Mouse (Mus musculus) large intestine, adult 2 months (tissue): ENCODE measurements around the gene Sema3b. TPM values are rescaled to one million over a fixed set of nuclear protein-coding genes. Genes with fewer than 3 reads are reported as not detected.

Experiments used
- DNase-seq: peaks from one replicate; pipeline ENCODE4 v3.0.0-alpha.2; 2012; ENCODE audit warnings: low read depth, low spot score
- WGBS: fragments of 180-500 bp; shearing (Covaris S2); methylation state at CpG from one replicate; pipeline ENCODE4 v1.1.7; 2018; 5-methylcytosine and 5-hydroxymethylcytosine counted together
- polyA plus RNA-seq: library from polyadenylated mRNA; depleted of rRNA; stranded (reverse); fragments of >200 nt; gene quantifications from 2 replicates; pipeline ENCODE4 v1.2.3, GENCODE M21; 2012

Gene Sema3b
- polyA plus RNA-seq, 1 experiment = 38.6 TPM

- WGBS = 1% methylated on average over 15 of the region's 15 CpGs
- DNase-seq = no peak
Measured at GRCm38 (mm10) chr9:107633661-107634405, 24.8 kb upstream of the Sema3b start.

DNA sequence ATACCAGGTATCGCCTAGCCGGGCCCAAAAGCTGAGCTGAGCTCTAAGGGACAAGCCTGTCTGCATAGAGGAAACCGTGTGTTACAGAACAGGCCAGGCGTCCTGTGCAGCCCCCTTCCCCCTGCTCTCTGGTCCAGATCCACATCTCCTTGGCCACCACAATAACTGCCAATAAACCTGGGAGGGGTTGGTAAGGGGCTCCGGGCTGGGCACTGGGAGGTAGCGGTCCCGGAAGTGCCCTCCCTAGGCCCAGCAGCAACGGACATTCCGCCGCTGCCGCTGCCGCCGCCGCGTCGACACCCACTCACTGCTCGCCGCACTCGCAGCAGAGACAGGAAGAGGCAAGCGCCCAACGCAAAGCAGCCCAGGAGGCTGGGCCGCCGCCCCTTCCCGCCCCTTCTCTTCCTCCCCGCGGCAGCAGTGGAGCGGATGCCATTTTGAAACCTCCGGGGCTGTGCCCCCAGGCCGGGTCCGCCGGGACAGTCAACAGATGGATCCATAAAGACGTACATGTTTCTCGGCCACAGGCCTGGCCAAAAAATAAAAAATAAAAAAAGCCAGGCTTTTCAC lies 24.1 kb upstream of the Sema3b start:
- under 1% methylated on average over 33 of the region's 33 CpGs for WGBS
- no peak for DNase-seq

- WGBS = 5% methylated on average over 6 of the region's 6 CpGs
- DNase-seq = no peak
Measured at GRCm38 (mm10) chr9:107632478-107632877, 23.4 kb upstream of the Sema3b start.

DNA sequence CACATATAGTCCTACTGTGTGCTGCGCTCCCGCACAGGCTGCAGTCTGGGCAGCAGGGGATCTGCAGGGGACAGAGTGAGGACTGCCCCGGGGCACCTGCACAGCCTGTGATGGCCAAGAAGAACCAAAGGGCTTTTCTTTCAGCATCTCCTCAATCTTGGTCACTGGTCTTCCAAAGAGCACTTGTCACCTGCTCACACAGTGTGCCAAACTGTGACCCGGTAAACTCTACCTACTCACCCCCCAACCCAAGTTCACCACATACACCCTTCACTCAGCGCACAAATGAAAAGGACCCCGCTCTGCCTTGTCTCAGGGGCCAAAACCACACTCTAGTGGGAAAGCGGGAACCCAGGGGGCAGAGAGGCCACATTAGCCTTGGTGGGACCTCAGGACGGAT lies 22.8 kb upstream of the Sema3b start:
- 90% methylated on average over 8 of the region's 8 CpGs for WGBS

GRCm38 (mm10) chr9:107631311-107631826 lies 22.3 kb upstream of the Sema3b start:
- no peak for DNase-seq
- WGBS = 82% methylated on average over 9 of the region's 9 CpGs

More for the DNA sequence above, 22.8 kb upstream of the Sema3b start:
- no peak for DNase-seq

DNA sequence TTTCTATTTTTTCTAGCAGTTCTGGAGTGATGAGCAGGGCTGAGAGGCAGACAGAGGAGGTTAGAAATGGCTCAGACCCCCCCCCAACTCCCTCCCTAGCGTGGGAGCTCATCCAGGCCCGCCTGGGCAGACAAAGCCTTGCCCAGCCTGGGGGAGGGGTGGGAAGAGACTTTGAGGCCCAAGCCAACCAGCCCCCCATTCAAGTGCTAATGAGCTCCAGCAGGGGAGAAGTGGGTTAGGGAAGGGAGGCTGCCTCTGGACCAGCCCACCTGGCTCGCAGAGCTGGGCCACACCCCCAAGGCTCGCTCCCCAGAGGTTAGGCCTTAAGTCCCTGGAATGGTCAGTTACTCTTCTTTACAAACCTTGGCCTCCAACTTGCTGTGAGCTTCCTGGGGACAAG lies 21.5 kb upstream of the Sema3b start:
- 41% methylated on average over 4 of the region's 4 CpGs for WGBS
- DNase-seq = no peak

DNA sequence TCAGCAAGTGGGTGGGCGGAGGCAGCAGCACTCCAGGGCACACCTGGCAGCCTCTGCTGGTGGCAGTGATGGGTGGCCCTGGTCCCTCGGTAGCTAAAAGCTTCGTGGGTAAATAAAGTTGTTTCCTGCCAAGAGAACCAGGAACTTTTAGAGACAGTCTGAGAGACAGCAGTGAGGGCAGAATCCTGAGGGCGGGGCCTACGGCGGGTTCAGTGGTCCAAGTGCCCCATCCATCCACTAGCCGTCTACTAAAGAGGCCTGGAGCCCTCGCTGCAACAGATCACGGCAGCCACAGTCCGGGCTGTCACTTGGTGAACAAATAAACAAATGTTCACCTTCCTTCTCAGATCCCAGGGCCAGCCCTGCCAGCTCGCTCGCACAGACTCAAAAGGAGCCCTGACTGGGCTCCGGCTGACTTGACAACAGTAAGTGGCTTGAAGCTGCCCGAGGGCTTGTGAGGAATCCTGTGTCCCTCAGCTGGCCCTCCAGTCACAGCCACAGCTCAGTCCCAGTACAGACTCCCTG lies 20.9 kb upstream of the Sema3b start:
- no peak for DNase-seq
- 18% methylated on average over 14 of the region's 14 CpGs for WGBS

DNA sequence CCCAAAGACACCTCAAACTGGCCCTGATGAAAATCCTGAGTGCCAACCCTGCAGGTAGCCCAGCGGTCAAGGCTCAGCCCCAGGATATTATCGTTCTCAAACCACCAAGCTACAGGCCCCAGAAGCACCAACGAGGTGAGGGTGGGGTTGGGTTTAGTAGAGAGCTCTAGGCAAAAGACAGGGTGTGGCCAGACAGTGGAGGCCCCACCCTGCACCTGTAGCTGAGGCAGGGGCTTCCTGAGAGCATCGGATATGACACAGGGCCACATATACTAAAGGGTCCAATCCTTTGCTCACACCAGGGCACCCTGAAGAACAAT lies 20.3 kb upstream of the Sema3b start:
- 15% methylated on average over 4 of the region's 4 CpGs for WGBS
- no peak for DNase-seq

- DNase-seq = no peak
- 57% methylated on average over 14 of the region's 15 CpGs for WGBS
Measured at GRCm38 (mm10) chr9:107628721-107629410, 19.8 kb upstream of the Sema3b start.

DNA sequence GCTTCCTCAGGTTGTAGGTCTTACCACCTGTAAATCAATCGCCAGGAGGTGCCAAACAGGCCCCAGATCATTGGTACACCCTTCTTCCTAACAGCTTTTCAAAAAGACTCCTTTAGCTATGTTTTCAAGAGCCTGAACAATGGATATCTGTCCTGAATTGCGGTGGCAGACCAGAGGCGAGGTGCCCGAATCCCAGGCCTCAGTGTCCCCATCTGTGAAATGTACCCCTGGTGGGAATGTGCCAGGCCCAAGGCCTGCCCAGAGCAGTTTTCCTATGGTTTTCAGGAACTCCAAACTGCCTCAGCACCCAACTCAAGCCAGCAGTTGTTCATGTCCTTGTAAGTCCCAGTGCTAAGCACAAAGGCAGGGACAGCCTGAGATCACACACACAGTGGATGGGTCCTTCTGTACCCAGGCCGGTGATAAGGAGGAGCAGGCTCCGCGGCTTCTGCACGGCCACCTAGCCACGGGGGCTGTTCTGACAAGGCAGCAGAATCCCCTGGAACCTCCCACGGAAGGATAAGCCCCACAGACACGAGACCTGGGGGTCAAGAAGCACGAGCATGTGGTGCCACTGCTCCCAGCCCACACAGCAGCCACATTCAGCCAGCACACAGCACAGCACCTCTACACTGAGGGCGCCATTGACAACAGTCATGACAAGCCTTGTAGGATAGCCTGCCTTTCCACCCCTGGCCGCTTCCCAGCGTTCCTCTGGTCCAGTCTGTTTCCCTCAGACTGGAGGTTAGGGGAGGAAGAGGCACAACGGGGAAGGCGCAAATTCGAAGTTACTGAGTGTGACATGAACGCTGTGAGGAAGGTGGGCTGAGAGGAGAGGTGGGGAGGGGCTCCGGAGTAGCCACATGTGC lies 18.6 kb upstream of the Sema3b start:
- no peak for DNase-seq
- WGBS = 70% methylated on average over 20 of the region's 20 CpGs

DNA sequence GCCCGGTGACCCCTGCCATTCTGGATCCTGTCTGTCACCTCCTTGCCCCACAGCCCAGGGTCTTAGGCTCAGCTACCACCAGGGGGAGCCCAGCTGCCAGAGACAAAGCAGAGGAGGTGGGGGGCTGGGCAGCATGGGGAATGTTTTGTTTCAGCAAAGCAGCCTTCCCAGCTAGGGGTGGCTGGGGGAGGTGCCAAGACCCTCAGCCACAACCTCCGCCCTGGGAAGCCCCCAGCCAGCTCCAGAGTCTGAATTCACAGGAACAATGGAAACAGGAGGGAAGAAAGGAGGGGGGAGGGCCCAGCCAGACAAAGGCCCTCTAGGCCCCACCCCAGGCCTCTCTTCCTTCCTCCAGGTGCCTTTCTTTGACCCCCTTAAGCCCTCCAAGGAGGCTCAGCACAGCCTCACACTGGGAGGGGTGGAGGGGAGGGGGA lies 17.8 kb upstream of the Sema3b start:
- no peak for DNase-seq
- 26% methylated on average over 2 of the region's 2 CpGs for WGBS

GRCm38 (mm10) chr9:107626158-107626843 lies 17.3 kb upstream of the Sema3b start:
- 42% methylated on average over 14 of the region's 15 CpGs for WGBS
- DNase-seq = no peak

GRCm38 (mm10) chr9:107625351-107626128 lies 16.5 kb upstream of the Sema3b start:
- WGBS = 87% methylated on average over 12 of the region's 12 CpGs
- no peak for DNase-seq

- WGBS = 64% methylated on average over 3 of the region's 3 CpGs
- DNase-seq = no peak
Measured at GRCm38 (mm10) chr9:107624951-107625350, 15.9 kb upstream of the Sema3b start.

DNA sequence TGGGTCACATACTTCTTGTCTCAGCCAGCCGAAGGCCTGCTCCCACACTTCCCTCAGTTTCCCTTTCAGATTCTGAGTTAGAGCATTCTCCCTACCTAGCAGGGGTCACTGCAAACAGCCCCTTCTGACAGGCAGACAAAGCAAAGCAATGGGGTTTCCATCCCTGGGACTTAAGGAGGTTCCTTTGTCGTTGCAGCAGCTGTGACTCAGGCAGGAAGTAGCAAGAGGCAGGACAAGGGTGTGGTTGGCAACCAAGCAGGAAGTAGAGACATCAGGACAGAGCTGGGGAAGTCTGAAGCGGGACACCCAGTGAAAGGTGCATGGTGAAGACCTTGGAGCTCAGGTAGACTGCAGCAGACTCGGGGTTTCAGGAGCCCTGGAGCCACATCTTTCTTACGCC lies 15.5 kb upstream of the Sema3b start:
- WGBS = 36% methylated on average over 5 of the region's 5 CpGs
- DNase-seq = no peak

DNA sequence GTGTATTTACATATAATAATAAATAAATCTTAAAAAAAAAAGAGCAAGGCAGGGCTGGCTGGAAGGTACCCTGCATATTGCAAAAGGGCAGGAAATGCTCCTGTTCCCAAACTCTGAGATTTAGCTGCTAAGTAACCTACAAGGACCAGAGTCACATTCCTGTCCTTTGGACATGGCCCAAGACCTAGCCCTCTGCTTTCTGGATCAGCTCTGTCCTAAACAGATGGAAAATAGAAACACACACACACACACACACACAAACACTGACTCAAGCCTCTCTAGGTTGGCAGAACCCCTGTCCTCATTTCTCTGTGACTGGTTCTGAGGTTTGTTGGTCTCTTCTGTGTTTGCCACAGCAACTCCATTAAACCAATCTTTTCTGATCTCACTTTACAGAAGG lies 11.9 kb upstream of the Sema3b start:
- DNase-seq = no peak

DNA sequence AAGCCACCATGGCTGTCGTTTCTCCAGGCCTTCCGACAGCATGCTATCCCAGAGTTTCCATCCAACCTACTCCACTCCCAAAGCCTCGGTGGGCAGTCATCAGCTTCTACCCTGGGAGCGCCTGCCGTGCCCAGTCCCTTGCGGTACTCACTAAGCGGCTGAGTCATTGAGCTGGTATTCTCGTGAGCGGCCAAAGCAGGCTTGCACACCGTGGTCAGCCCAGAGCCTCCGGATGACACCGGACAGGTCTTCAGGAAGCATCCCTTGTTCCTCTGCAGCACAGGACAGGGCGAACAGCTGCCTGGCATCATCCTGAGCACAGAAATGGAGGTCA lies 10.5 kb upstream of the Sema3b start:
- no peak for DNase-seq
- WGBS = 46% methylated on average over 13 of the region's 13 CpGs

DNA sequence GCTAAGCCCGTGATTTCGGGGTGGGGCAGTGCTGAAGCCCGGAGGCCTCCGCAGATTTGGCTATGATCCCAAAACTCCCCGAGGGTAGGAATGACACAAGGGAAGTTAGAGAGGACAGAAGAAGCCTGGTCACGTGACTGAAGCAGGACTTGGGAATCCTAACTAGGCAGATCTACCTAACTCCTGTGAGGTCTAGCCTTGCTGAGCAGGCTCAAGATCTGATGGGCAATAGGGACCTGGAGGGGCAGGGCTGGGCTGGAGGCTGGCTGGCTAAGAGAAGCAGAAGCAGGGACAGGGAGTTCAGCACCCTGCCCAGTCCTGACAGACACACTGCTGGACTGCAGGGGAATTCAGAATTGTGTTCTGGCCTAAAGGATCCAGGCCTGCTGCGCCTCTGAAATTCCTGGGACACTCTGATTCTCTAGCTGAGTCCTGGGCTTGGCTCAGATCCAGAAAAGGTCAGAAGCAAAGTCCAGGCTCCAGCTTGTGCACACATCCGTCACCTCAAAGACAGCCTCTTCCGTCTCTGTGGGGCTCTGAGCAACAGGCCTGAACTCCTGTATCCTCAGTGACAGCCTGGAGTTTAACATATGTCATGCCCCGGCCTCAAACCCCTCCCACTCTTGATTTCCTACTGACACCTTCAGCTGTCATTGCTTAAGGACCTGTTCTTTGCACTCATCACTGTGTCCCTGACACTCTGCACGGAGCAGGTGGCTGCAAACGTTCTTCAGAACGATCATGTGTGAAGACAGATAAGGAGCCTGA lies 9.9 kb upstream of the Sema3b start:
- WGBS = 15% methylated on average over 13 of the region's 13 CpGs

More for the DNA sequence above, 9.9 kb upstream of the Sema3b start:
- DNase-seq = no peak
